Mouse (Mus musculus) heart, postnatal 0 days (tissue): ENCODE data around the gene Fam71e2.

Source experiments
- CTCF ChIP-seq: IDR thresholded peaks from 2 replicates; pipeline ENCODE4 v1.5.1; 2016; ENCODE audit warnings: antibody characterized with exemption, control low read depth, low read depth
- EP300 ChIP-seq: IDR thresholded peaks from 2 replicates; pipeline ENCODE4 v1.6.1; 2016; ENCODE audit warnings: antibody characterized with exemption, low read depth

DNA sequence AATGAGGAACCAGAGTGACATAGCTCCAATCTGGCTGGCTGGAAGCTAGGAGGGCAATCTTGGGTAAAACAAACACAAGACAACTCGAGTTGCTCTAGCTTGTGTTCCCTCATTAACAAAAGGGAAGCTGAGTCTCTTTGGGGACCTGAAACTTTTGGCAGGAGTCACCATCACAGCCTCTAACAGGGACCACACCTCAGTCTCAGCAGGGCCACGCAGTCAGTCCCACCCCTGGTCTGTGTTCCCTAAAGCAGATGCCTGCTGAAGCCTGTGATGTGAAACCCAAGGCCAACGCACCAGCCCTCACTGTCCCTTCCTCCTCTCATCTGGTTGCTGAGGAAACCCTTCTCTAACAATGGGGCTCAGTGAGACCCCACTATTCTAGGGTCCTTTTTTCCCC lies 11.0 kb upstream of the Fam71e2 start:
- no peak for TF ChIP-seq CTCF
- TF ChIP-seq EP300, result no peak
